In the genomic region with DNA sequence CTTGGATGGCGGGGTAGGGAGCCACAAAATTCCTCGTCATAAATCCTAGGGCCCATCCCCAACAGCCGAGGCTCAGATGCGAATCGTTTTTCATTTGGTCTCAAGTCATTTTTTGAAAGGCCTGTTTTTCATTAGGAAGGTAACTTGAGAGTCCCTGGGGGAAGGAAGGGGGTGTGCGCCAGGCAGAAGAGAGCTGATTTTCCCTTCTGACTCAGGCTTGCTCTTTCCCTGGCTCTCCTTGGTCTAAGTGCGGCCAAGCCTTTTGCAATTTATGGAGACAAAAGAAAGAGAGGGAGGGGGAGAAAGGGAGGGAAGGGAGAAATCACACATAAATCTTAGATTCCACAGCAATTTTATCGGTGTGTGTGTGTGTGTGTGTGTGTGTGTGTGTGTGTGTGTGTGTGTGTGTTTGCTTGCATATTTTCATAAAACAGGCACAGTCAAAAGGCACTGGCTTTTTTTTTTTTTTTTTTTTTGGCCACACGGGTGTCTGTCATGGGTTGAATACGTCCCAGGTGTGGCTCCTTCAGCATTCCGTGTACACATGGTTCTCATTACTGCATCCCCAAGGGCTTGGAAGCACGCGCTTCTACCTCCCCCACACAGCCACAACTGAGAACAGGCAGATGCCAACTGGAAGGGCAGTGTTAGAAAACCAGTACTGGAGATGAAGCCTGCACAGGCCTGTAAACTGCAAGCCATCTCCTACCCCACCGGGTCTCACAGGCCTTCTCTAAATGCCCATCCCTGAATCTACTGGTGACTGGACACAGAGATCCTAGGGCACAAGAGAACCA, we compare ENCODE assay signal across 11 mouse cellular contexts.
A peak's percentile ranks its signal among the peaks of the same experiment; 100 is the strongest.
DNase-seq lines count a peak whose midpoint lies in the region; ATAC-seq lines count a peak whose summit lies in the region.
"Had no signal": no experiment of that assay in that cellular context is flagged by ENCODE, and none has a peak within 500 bp of the region (broad histone marks: within the 10 kb centered on the region; RNA-seq: fewer than 3 reads in every experiment).

No protein-coding gene starts in this region.

- no peak overlapping the region for H3K27ac ChIP-seq in heart, embryonic 11.5 days (ENCODE audit: low read depth, low read length)
- peak overlapping the region; percentile 87 for H3K27ac ChIP-seq in limb, embryonic 15.5 days
- H3K27ac ChIP-seq in midbrain, embryonic 13.5 days = no peak overlapping the region
- H3K27ac ChIP-seq: macrophage had no signal

- ATAC-seq in heart, embryonic 11.5 days (replicated peaks; ENCODE audit: insufficient number of reproducible peaks, low FRiP score, low TSS enrichment) = no peak
- peak; percentile 90 for ATAC-seq in limb, embryonic 15.5 days (ENCODE audit: insufficient number of reproducible peaks, low FRiP score, low TSS enrichment, low read depth)
- ATAC-seq in midbrain, embryonic 13.5 days = no peak

- H3K4me1 ChIP-seq in heart, embryonic 11.5 days (ENCODE audit: control insufficient read depth, insufficient read depth, low read length) = no peaks in the 10 kb centered on the region
- peaks cover 24% of the 10 kb centered on the region for H3K4me1 ChIP-seq in limb, embryonic 15.5 days
- no peaks in the 10 kb centered on the region for H3K4me1 ChIP-seq in midbrain, embryonic 13.5 days (replicated peaks)

- H3K36me3 ChIP-seq in heart, embryonic 11.5 days (ENCODE audit: control insufficient read depth, insufficient read depth, low read length) = no peaks in the 10 kb centered on the region
- H3K36me3 ChIP-seq in limb, embryonic 15.5 days = no peaks in the 10 kb centered on the region
- H3K36me3 ChIP-seq in midbrain, embryonic 13.5 days = no peaks in the 10 kb centered on the region

- no peak overlapping the region for H3K9ac ChIP-seq in heart, embryonic 11.5 days (ENCODE audit: low read depth, low read length)
- H3K9ac ChIP-seq in limb, embryonic 15.5 days = no peak overlapping the region
- H3K9ac ChIP-seq in midbrain, embryonic 13.5 days (replicated peaks) = no peak overlapping the region

- H3K27me3 ChIP-seq in heart, embryonic 11.5 days (ENCODE audit: control insufficient read depth, insufficient read depth, low read length) = no peaks in the 10 kb centered on the region
- H3K27me3 ChIP-seq in limb, embryonic 15.5 days = no peaks in the 10 kb centered on the region
- no peaks in the 10 kb centered on the region for H3K27me3 ChIP-seq in midbrain, embryonic 13.5 days
- H3K27me3 ChIP-seq: CH12.LX had no signal

- no peak overlapping the region for H3K4me3 ChIP-seq in heart, embryonic 11.5 days (ENCODE audit: low read depth, low read length)
- no peak overlapping the region for H3K4me3 ChIP-seq in limb, embryonic 15.5 days
- H3K4me3 ChIP-seq in midbrain, embryonic 13.5 days (replicated peaks) = no peak overlapping the region

- no peak overlapping the region for H3K4me2 ChIP-seq in heart, embryonic 11.5 days
- H3K4me2 ChIP-seq in limb, embryonic 15.5 days = no peak overlapping the region
- H3K4me2 ChIP-seq in midbrain, embryonic 13.5 days (replicated peaks) = no peak overlapping the region

- DNase-seq in heart, adult 18-20 months = peak; percentile 79 to 87
- peak; percentile 47 for DNase-seq in adrenal gland, postnatal 25 days
- peak; percentile 39 to 78 for DNase-seq in gastrocnemius, postnatal 4 days (ENCODE audit: low spot score in 2 of 2)
- DNase-seq in layer of hippocampus, postnatal 10 days (ENCODE audit: low spot score in 2 of 2) = no peak
- no peak for DNase-seq in natural killer cell, adult 2 months (ENCODE audit: low spot score in 2 of 2)
- DNase-seq: cerebellum, adult 9-11 months had no signal

- no peaks in the 10 kb centered on the region for H3K9me3 ChIP-seq in heart, embryonic 11.5 days (replicated peaks; ENCODE audit: control insufficient read depth, low read length)
- H3K9me3 ChIP-seq in limb, embryonic 15.5 days = no peaks in the 10 kb centered on the region
- H3K9me3 ChIP-seq in midbrain, embryonic 13.5 days = no peaks in the 10 kb centered on the region

- 67% methylated on average over 14 of the region's 14 CpGs for WGBS in heart, embryonic 11.5 days (ENCODE audit: insufficient replicate concordance)
- 6% methylated on average over 13 of the region's 14 CpGs for WGBS in limb, embryonic 15.5 days
- WGBS in midbrain, embryonic 13.5 days = 69% methylated on average over 14 of the region's 14 CpGs

Comparison
In these comparisons a context has a peak if more than half of its experiments do, and no peak if none do; other contexts are left out.
1. DNase-seq: peak in heart, adult 18-20 months (2 of 2), adrenal gland, postnatal 25 days (single experiment) and gastrocnemius, postnatal 4 days (2 of 2); none in layer of hippocampus, postnatal 10 days (0 of 2) and natural killer cell, adult 2 months (0 of 2).